Mouse (Mus musculus) bone marrow, adult 2 months (tissue): ENCODE results near the gene Tbx3.

Source experiments
- CTCF ChIP-seq: fragments of 200-500 bp; IDR thresholded peaks from 2 replicates; pipeline ENCODE4 v1.5.1; 2011; ENCODE audit warnings: low read length, control low read depth; ENCODE audit not compliant: control insufficient read depth, insufficient read depth
- POLR2A ChIP-seq: fragments of 200-500 bp; IDR thresholded peaks from 2 replicates; pipeline ENCODE4 v1.6.1; 2011; ENCODE audit warnings: low read depth, mild to moderate bottlenecking, control low read depth, low read length, borderline replicate concordance; ENCODE audit not compliant: control insufficient read depth

DNA sequence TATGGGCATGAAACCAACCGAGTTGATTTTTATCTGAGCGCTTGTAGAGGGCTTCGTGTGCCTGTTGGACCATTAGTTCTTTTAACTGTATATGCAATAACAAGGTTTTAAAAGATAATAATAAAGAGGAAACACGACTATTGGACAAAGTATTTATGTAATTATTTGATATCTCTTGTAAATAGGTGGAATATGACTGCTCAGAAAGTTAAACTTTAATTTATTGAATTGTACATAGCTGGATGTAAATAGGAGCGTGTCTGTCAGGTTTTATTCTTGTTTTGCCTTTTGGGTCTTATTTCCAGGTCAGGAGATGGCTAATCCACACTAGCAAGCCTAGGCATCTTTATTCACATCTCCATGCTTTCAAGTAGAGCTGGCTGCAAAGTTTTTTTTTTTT, 13.4 kb downstream of the Tbx3 start:
- no peak for TF ChIP-seq POLR2A
- no peak for TF ChIP-seq CTCF
